Mouse (Mus musculus) lung, postnatal 0 days (tissue): ENCODE data around the gene Ufsp1. TPM values are rescaled to one million over a fixed set of nuclear protein-coding genes. Genes with fewer than 3 reads are reported as not detected.

ENCODE experiments used
- ATAC-seq: fragments of 200-750 bp; cut with Nextera tagmentation; 2 replicates; pipeline ENCODE4 v1.8.0; 2017; ENCODE audit warnings: moderate library complexity
- DNase-seq: peaks from one replicate; pipeline ENCODE4 v3.0.0-alpha.2; 2016; ENCODE audit warnings: low spot score
- H3K27ac ChIP-seq: fragments of 300-500 bp; sonication (generic); 2 replicates; pipeline ENCODE4 v1.5.1; 2014; ENCODE audit warnings: antibody characterized with exemption, mild to moderate bottlenecking, low read length, mixed read lengths
- H3K27me3 ChIP-seq: fragments of 300-500 bp; sonication (generic); replicated peaks from 2 replicates; pipeline ENCODE4 v1.6.1; 2014; ENCODE audit warnings: low read length, mixed read lengths; ENCODE audit not compliant: insufficient read depth
- H3K36me3 ChIP-seq: fragments of 300-500 bp; sonication (generic); 2 replicates; pipeline ENCODE4 v1.6.1; 2014; ENCODE audit warnings: low read length, mixed read lengths; ENCODE audit not compliant: insufficient read depth
- H3K4me1 ChIP-seq: fragments of 300-500 bp; sonication (generic); 2 replicates; pipeline ENCODE4 v1.6.1; 2014; ENCODE audit warnings: antibody characterized with exemption, low read depth, low read length, mixed read lengths; ENCODE audit not compliant: insufficient read depth
- H3K4me2 ChIP-seq: fragments of 300-500 bp; sonication (generic); replicated peaks from 2 replicates; pipeline ENCODE4 v1.6.1; 2014; ENCODE audit warnings: low read depth, mild to moderate bottlenecking, low read length, moderate library complexity, mixed read lengths
- H3K4me3 ChIP-seq: fragments of 300-500 bp; sonication (generic); 2 replicates; pipeline ENCODE4 v1.5.1; 2014; ENCODE audit warnings: low read depth, low read length
- H3K9ac ChIP-seq: fragments of 300-500 bp; sonication (generic); replicated peaks from 2 replicates; pipeline ENCODE4 v1.6.1; 2014; ENCODE audit warnings: low read depth, mild to moderate bottlenecking
- H3K9me3 ChIP-seq: fragments of 300-500 bp; sonication (generic); 2 replicates; pipeline ENCODE4 v1.6.1; 2016; ENCODE audit warnings: low read length, mixed read lengths
- CTCF ChIP-seq: IDR thresholded peaks from 2 replicates; pipeline ENCODE4 v1.5.1; 2016; ENCODE audit warnings: antibody characterized with exemption, mild to moderate bottlenecking
- EP300 ChIP-seq: IDR thresholded peaks from 2 replicates; pipeline ENCODE4 v1.6.1; 2016; ENCODE audit warnings: antibody characterized with exemption, mild to moderate bottlenecking, control low read depth
- WGBS: fragments of 180-500 bp; shearing (Covaris S2); extraction: QIAGEN DNeasy Blood & Tissue Kit; methylation state at CpG from one replicate; pipeline ENCODE4 v1.1.7; 2014; 5-methylcytosine and 5-hydroxymethylcytosine counted together
- polyA plus RNA-seq: library from polyadenylated mRNA; unstranded; fragments of >200 nt; fragmentation: Nextera tagmentation; extraction: Ambion mirVana; gene quantifications from 2 replicates; pipeline ENCODE4 v1.2.1, GENCODE M21; 2015

The Ufsp1 gene
- polyA plus RNA-seq, 1 experiment from 2014 or later: 7.2 TPM

GRCm38 (mm10) chr5:137295712-137296111 lies 1.3 kb downstream of the Ufsp1 start:
- no peaks in the 10 kb centered on the region for H3K9me3 ChIP-seq
- ATAC-seq (no peak), DNase-seq (no peak)
- H3K27ac ChIP-seq: no peak overlapping the region
- no peak overlapping the region for H3K9ac ChIP-seq
- H3K4me1 ChIP-seq: peaks cover 5% of the 10 kb centered on the region
- no peak overlapping the region for H3K4me3 ChIP-seq
- H3K27me3 ChIP-seq: no peaks in the 10 kb centered on the region
- peaks cover 46% of the 10 kb centered on the region for H3K36me3 ChIP-seq
- no peak for TF ChIP-seq EP300
- TF ChIP-seq CTCF: no peak
- 93% methylated on average over 15 of the region's 15 CpGs for WGBS
- no peak overlapping the region for H3K4me2 ChIP-seq

GRCm38 (mm10) chr5:137297126-137297525 lies 2.7 kb downstream of the Ufsp1 start:
- WGBS: 86% methylated on average over 14 of the region's 14 CpGs

DNA sequence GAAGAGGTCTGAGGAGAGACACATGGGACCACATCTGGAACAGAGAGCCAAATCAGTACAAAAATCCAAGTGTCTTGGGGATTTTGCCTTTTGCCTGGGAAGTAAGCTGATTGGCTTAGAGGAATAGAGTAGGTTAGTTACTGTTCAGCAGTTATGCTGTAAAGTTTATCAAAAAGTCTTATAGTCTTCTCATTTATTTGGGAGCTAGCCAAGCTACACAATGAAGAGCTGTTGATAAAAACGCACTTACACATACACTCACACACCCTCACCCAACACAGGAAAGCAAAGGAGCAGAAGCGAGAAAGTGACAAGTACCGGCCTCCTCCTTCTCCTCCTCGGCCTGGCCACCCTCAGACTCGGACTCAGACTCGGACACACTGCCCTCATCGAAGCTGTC lies 4.8 kb downstream of the Ufsp1 start:
- no peak overlapping the region for H3K9ac ChIP-seq
- H3K4me2 ChIP-seq: no peak overlapping the region
- DNase-seq: no peak
- no peaks in the 10 kb centered on the region for H3K27me3 ChIP-seq
- no peak overlapping the region for H3K27ac ChIP-seq
- WGBS: 69% methylated on average over 7 of the region's 7 CpGs
- no peak for TF ChIP-seq EP300
- TF ChIP-seq CTCF: no peak
- H3K4me1 ChIP-seq: peaks cover 5% of the 10 kb centered on the region
- no peak for ATAC-seq
- H3K4me3 ChIP-seq: no peak overlapping the region
- peaks cover 60% of the 10 kb centered on the region for H3K36me3 ChIP-seq
- H3K9me3 ChIP-seq: no peaks in the 10 kb centered on the region

More at GRCm38 (mm10) chr5:137297126-137297525, 2.7 kb downstream of the Ufsp1 start:
- Histone ChIP-seq H3K4me1 (peaks cover 5% of the 10 kb centered on the region), H3K9me3 (no peaks in the 10 kb centered on the region), H3K9ac (no peak overlapping the region), H3K27ac (no peak overlapping the region), H3K4me2 (no peak overlapping the region), H3K27me3 (no peaks in the 10 kb centered on the region), H3K4me3 (no peak overlapping the region), H3K36me3 (peaks cover 58% of the 10 kb centered on the region)
- DNase-seq: no peak
- TF ChIP-seq CTCF (no peak), EP300 (no peak)
- no peak for ATAC-seq

DNA sequence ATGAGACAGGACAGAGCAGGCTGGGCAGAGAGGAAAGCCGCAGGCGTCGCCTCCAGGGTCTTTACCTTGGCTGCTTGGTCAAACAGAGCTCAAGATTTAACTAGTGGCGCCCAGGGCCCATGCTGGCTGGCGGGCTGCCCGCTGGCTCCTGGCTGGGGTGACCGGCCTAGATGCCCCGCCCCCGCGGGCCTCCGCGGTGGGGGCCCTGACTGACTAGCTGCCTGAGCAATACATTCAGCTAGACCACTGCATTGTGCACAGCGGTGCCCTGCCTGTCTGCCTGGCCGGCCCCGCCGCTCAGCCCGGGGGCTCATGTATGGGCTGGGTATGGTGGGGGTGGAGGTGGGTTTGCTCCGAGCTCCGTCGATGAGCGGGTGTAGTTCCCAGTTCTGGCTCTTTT lies 6.8 kb downstream of the Ufsp1 start:
- H3K4me3 ChIP-seq: no peak overlapping the region
- no peak overlapping the region for H3K4me2 ChIP-seq
- no peak for TF ChIP-seq EP300
- no peak for TF ChIP-seq CTCF
- H3K9me3 ChIP-seq: no peaks in the 10 kb centered on the region
- ATAC-seq (peak; percentile 36; the same call in 1 of the 2 replicates), DNase-seq (no peak)
- H3K4me1 ChIP-seq: peaks cover 14% of the 10 kb centered on the region; the same call in 1 of the 2 replicates
- H3K36me3 ChIP-seq: peaks cover 56% of the 10 kb centered on the region
- H3K9ac ChIP-seq: no peak overlapping the region
- WGBS: 61% methylated on average over 20 of the region's 21 CpGs
- H3K27me3 ChIP-seq: no peaks in the 10 kb centered on the region
- no peak overlapping the region for H3K27ac ChIP-seq

DNA sequence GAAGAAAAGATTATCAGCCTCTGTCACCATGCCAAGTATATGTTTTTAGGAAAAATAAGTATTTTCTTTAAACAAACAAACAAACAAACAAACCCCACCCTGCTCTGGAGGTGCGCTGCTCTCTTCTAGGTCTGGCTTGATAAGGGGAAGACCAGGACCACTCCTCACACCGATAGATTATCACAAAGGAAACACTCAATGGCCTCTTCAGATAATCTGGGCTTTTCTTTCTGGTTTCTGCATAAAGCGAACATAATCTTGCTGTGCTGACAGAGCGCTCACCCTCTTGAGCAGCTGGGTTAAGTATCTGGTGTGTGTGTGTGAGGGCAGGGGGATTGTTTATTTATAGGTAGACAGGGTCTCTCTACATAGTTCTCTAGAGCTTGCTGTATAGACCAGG lies 9.2 kb downstream of the Ufsp1 start:
- H3K4me3 ChIP-seq: no peak overlapping the region
- H3K9me3 ChIP-seq: no peaks in the 10 kb centered on the region
- WGBS: 45% methylated on average over 4 of the region's 4 CpGs
- no peak overlapping the region for H3K9ac ChIP-seq
- no peak overlapping the region for H3K4me2 ChIP-seq
- H3K27me3 ChIP-seq: no peaks in the 10 kb centered on the region
- TF ChIP-seq EP300: no peak
- no peak for TF ChIP-seq CTCF
- ATAC-seq (no peak), DNase-seq (no peak)
- H3K36me3 ChIP-seq: peaks cover 34% of the 10 kb centered on the region
- peaks cover 16% of the 10 kb centered on the region; the same call in 1 of the 2 replicates for H3K4me1 ChIP-seq
- H3K27ac ChIP-seq: no peak overlapping the region

DNA sequence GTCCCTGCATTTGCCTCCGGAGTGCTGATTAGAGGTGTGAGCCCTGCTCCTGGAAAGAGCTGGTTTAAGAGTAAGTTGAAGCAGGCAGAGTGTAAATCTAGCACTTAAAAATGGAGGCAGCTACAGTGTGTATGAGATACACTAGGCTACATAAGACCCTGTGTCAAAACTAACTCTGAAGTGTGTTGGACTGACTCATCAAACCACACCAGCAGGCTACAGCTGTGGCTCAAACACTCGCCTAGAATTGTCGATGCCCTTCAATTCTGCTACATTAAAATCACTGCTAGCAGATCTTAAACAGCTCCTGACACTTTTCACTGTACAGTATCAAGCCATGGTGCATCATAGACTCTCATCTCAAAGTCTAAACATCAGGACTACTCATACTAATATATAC lies 9.7 kb downstream of the Ufsp1 start:
- Histone ChIP-seq H3K36me3 (peaks cover 30% of the 10 kb centered on the region), H3K4me1 (peaks cover 16% of the 10 kb centered on the region; the same call in 1 of the 2 replicates), H3K9me3 (no peaks in the 10 kb centered on the region), H3K27ac (no peak overlapping the region), H3K4me2 (no peak overlapping the region), H3K4me3 (no peak overlapping the region), H3K27me3 (no peaks in the 10 kb centered on the region), H3K9ac (no peak overlapping the region)
- ATAC-seq: no peak
- TF ChIP-seq EP300 (no peak), CTCF (no peak)
- no peak for DNase-seq
- WGBS: 60% methylated on average over 3 of the region's 3 CpGs

DNA sequence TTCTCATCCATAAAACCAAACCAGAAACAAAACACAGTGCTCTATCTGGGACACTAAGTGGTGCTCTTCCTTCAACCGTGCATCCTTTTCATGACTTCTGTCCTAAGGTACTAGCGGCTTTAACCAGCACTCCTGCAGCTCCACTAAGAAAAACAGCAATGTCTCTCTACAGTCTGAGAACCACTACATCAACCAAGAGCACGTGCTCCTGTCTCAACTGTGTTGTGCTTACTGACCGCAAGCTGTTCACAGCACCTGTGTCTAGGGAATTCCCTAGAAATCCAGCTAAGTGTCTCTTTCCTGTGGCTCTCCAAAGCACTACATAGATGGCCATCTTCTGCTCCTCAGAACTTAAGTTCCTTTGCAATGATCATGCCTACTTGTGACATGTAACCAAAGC lies 10.4 kb downstream of the Ufsp1 start:
- Histone ChIP-seq H3K9ac (no peak overlapping the region), H3K9me3 (no peaks in the 10 kb centered on the region), H3K4me2 (no peak overlapping the region), H3K4me1 (peaks cover 16% of the 10 kb centered on the region; the same call in 1 of the 2 replicates), H3K27ac (no peak overlapping the region), H3K36me3 (peaks cover 27% of the 10 kb centered on the region), H3K27me3 (no peaks in the 10 kb centered on the region), H3K4me3 (no peak overlapping the region)
- DNase-seq: no peak
- ATAC-seq: no peak
- WGBS: 46% methylated on average over 4 of the region's 4 CpGs
- TF ChIP-seq EP300: no peak
- no peak for TF ChIP-seq CTCF
